Comparison of ENCODE assay signal across 8 mouse cellular contexts in genomic region chr9:22050351-22050889, GRCm38 (mm10). TPM values are rescaled to one million over a fixed set of nuclear protein-coding genes. Genes with fewer than 3 reads are reported as not detected.
A peak's percentile ranks its signal among the peaks of the same experiment; 100 is the strongest.
DNase-seq lines count a peak whose midpoint lies in the region; ATAC-seq lines count a peak whose summit lies in the region.

No protein-coding gene starts in this region.

- H3K27me3 ChIP-seq in forebrain, embryonic 14.5 days (replicated peaks; ENCODE audit: control insufficient read depth, insufficient read depth, low read length): no peaks in the 10 kb centered on the region
- no peaks in the 10 kb centered on the region for H3K27me3 ChIP-seq in hindbrain, embryonic 15.5 days

- H3K4me3 ChIP-seq in forebrain, embryonic 14.5 days (ENCODE audit: low read depth, low read length): peak overlapping the region; percentile 97
- peak overlapping the region; percentile 99 for H3K4me3 ChIP-seq in hindbrain, embryonic 15.5 days

- peak; percentile 93 for DNase-seq in ZHBTc4 (ENCODE audit: low read depth, low spot score)
- DNase-seq in cerebellum, adult 11-12 months: peak; percentile 92
- DNase-seq in forebrain, embryonic 14.5 days (ENCODE audit: low spot score): peak; percentile 84
- peak; percentile 67 to 77 for DNase-seq in left cerebral cortex, adult 18-20 months (ENCODE audit: low spot score in 2 of 2)
- peak; percentile 32 for DNase-seq in lung, postnatal 14 days
- DNase-seq in retina, postnatal 1 day: peak; percentile 66
- no peak for DNase-seq in gastrocnemius, postnatal 14 days

- H3K4me1 ChIP-seq in forebrain, embryonic 14.5 days (ENCODE audit: control insufficient read depth, insufficient read depth, low read length): peaks cover 30% of the 10 kb centered on the region
- peaks cover 55% of the 10 kb centered on the region for H3K4me1 ChIP-seq in hindbrain, embryonic 15.5 days (replicated peaks)

- WGBS in forebrain, embryonic 14.5 days: under 1% methylated on average over 43 of the region's 43 CpGs
- WGBS in hindbrain, embryonic 15.5 days: 2% methylated on average over 41 of the region's 43 CpGs

- peak overlapping the region; percentile 78 for H3K4me2 ChIP-seq in forebrain, embryonic 14.5 days (ENCODE audit: low read length)
- H3K4me2 ChIP-seq in hindbrain, embryonic 15.5 days: peak overlapping the region; percentile 76

- intact Hi-C loops in gastrocnemius, postnatal 14 days (cut with DNase I; ENCODE audit: low total_unique reads): loop anchor here (5.0 kb wide), 1 partner anchor 33 kb away; no protein-coding TSS in a partner anchor

- H3K9ac ChIP-seq in forebrain, embryonic 14.5 days (ENCODE audit: low read length): peak overlapping the region; percentile 98
- peak overlapping the region; percentile 98 for H3K9ac ChIP-seq in hindbrain, embryonic 15.5 days

- peak; percentile 43 for ATAC-seq in forebrain, embryonic 14.5 days
- ATAC-seq in hindbrain, embryonic 15.5 days (ENCODE audit: low FRiP score, low read depth): peak; percentile 20

- peaks cover 9% of the 10 kb centered on the region; the same call in 1 of the 2 replicates for H3K36me3 ChIP-seq in forebrain, embryonic 14.5 days (ENCODE audit: control insufficient read depth, insufficient read depth, low read length)
- no peaks in the 10 kb centered on the region for H3K36me3 ChIP-seq in hindbrain, embryonic 15.5 days

- H3K9me3 ChIP-seq in forebrain, embryonic 14.5 days (replicated peaks; ENCODE audit: control insufficient read depth, low read length): no peaks in the 10 kb centered on the region
- H3K9me3 ChIP-seq in hindbrain, embryonic 15.5 days: no peaks in the 10 kb centered on the region

- H3K27ac ChIP-seq in forebrain, embryonic 14.5 days (ENCODE audit: low read depth, low read length): peak overlapping the region; percentile 94
- H3K27ac ChIP-seq in hindbrain, embryonic 15.5 days (replicated peaks): peak overlapping the region; percentile 91

RNA-seq across cellular contexts. Expression of gene Elavl3, which starts 1.4 kb away (rescaled TPM):
- polyA plus RNA-seq in forebrain, embryonic 14.5 days (2014; fragmentation: Nextera tagmentation; extraction: Ambion mirVana): 88.1 and 107 TPM in 2 replicates
- 97.4 and 104 TPM in 2 replicates for polyA plus RNA-seq in hindbrain, embryonic 15.5 days (2015; fragmentation: Nextera tagmentation; extraction: Ambion mirVana)
- total RNA-seq in left cerebral cortex, adult 18-20 months (2021): 100 to 1,000 TPM; 144 TPM
- total RNA-seq in gastrocnemius, postnatal 14 days (2021): under 1 TPM; 0.14 to 0.73 TPM

RNA-seq across cellular contexts. Expression of gene Gm49318, which starts 20.6 kb away (rescaled TPM):
- not detected in 2 replicates for polyA plus RNA-seq in forebrain, embryonic 14.5 days (2014; fragmentation: Nextera tagmentation; extraction: Ambion mirVana)
- not detected in 2 replicates for polyA plus RNA-seq in hindbrain, embryonic 15.5 days (2015; fragmentation: Nextera tagmentation; extraction: Ambion mirVana)
- 1 to 10 TPM; 1.4 to 3.8 TPM for total RNA-seq in left cerebral cortex, adult 18-20 months (2021)
- total RNA-seq in gastrocnemius, postnatal 14 days (2021): not detected

RNA-seq across cellular contexts. Expression of gene Zfp653, which starts 20.8 kb away (rescaled TPM):
- 11.3 and 13.4 TPM in 2 replicates for polyA plus RNA-seq in forebrain, embryonic 14.5 days (2014; fragmentation: Nextera tagmentation; extraction: Ambion mirVana)
- polyA plus RNA-seq in hindbrain, embryonic 15.5 days (2015; fragmentation: Nextera tagmentation; extraction: Ambion mirVana): 17.3 and 19.6 TPM in 2 replicates
- 10 to 100 TPM; 19.8 to 21.1 TPM for total RNA-seq in left cerebral cortex, adult 18-20 months (2021)
- 1 to 10 TPM; 2.6 to 3.2 TPM for total RNA-seq in gastrocnemius, postnatal 14 days (2021)

RNA-seq across cellular contexts. Expression of gene Ecsit, which starts 34.8 kb away (rescaled TPM):
- polyA plus RNA-seq in forebrain, embryonic 14.5 days (2014; fragmentation: Nextera tagmentation; extraction: Ambion mirVana): 47.2 and 56.2 TPM in 2 replicates
- 56.0 and 63.5 TPM in 2 replicates for polyA plus RNA-seq in hindbrain, embryonic 15.5 days (2015; fragmentation: Nextera tagmentation; extraction: Ambion mirVana)
- total RNA-seq in left cerebral cortex, adult 18-20 months (2021): 10 to 100 TPM; 43.0 to 49.9 TPM
- total RNA-seq in gastrocnemius, postnatal 14 days (2021): 10 to 100 TPM; 68.5 to 72.2 TPM

RNA-seq across cellular contexts. Expression of gene Prkcsh, which starts 47.8 kb away (rescaled TPM):
- polyA plus RNA-seq in forebrain, embryonic 14.5 days (2014; fragmentation: Nextera tagmentation; extraction: Ambion mirVana): 57.1 and 67.9 TPM in 2 replicates
- polyA plus RNA-seq in hindbrain, embryonic 15.5 days (2015; fragmentation: Nextera tagmentation; extraction: Ambion mirVana): 94.9 and 100 TPM in 2 replicates
- total RNA-seq in left cerebral cortex, adult 18-20 months (2021): 10 to 100 TPM; 91.4 to 95.1 TPM
- 10 to 100 TPM; 28.6 to 29.8 TPM for total RNA-seq in gastrocnemius, postnatal 14 days (2021)

Comparison
In these comparisons a context has a peak if more than half of its experiments do, and no peak if none do; other contexts are left out.
1. RNA of gene Elavl3, which starts 1.4 kb away (total RNA-seq): 144 TPM in left cerebral cortex, adult 18-20 months; 0.14 to 0.73 TPM in gastrocnemius, postnatal 14 days; every median in the first group is over 10 times any median in the second.
2. RNA of gene Zfp653, which starts 20.8 kb away (total RNA-seq): 19.8 to 21.1 TPM in left cerebral cortex, adult 18-20 months; 2.6 to 3.2 TPM in gastrocnemius, postnatal 14 days; every median in the first group is over 4 times any median in the second.